Mouse (Mus musculus) spleen, postnatal 36 days (tissue): ENCODE measurements around the gene Apof.

ENCODE experiments used
- DNase-seq, 2 experiments: peaks; one replicate each; pipeline ENCODE4 v3.0.0; 2022; ENCODE audit warnings: low spot score in 2 of 2, mixed read lengths in 1 of 2

The Apof gene

GRCm38 (mm10) chr10:128298243-128298642 is 29.8 kb downstream of the Apof start:
- DNase-seq: no peak

GRCm38 (mm10) chr10:128298702-128299171 is 30.3 kb downstream of the Apof start, which contains the start of gene Il23a:
Gene Il23a (minus strand): TSS chr10:128298752.
- no peak for DNase-seq

- no peak for DNase-seq
Observed at GRCm38 (mm10) chr10:128302357-128302756, 33.9 kb downstream of the Apof start.

GRCm38 (mm10) chr10:128302785-128303125 is 34.3 kb downstream of the Apof start:
- no peak for DNase-seq

GRCm38 (mm10) chr10:128303126-128304021 is 34.9 kb downstream of the Apof start, which contains the start of gene Pan2:
Gene Pan2 (plus strand): TSS chr10:128303335.
- DNase-seq: peak; percentile 99

GRCm38 (mm10) chr10:128309654-128310053 is 41.2 kb downstream of the Apof start:
- no peak for DNase-seq

- no peak for DNase-seq
Observed at GRCm38 (mm10) chr10:128310177-128310576, 41.7 kb downstream of the Apof start.

- DNase-seq: no peak
Observed at GRCm38 (mm10) chr10:128310902-128311301, 42.4 kb downstream of the Apof start.

GRCm38 (mm10) chr10:128315578-128315977 is 47.1 kb downstream of the Apof start:
- no peak for DNase-seq
